Mouse (Mus musculus): ENCODE measurements around the gene Hsf2bp.
A peak's percentile ranks its signal among the peaks of the same experiment; 100 is the strongest.
"Not testable (repeated sequence)": the region's sequence is repeated elsewhere in the genome, so short reads cannot be mapped to it uniquely, and the experiment has no call there.

Hsf2bp gene

GRCm38 (mm10) chr17:32035609-32036508, at the start of gene Hsf2bp, which contains the start of gene Rrp1b:
Gene Hsf2bp (minus strand): TSS chr17:32036349.
Gene Rrp1b (plus strand): TSS chr17:32036100.
- peak; percentile 86 for DNase-seq (ENCODE audit: extremely low spot score, low spot score)

- no peak for DNase-seq (ENCODE audit: extremely low spot score, low spot score)
These were observed 47.2 kb upstream of the Hsf2bp start for GRCm38 (mm10) chr17:32083351-32083750.

GRCm38 (mm10) chr17:32075164-32075563, 39.0 kb upstream of the Hsf2bp start:
- DNase-seq (ENCODE audit: extremely low spot score, low spot score): peak; percentile 55

- no peak for DNase-seq (ENCODE audit: extremely low spot score, low spot score)
These were observed 38.5 kb upstream of the Hsf2bp start for GRCm38 (mm10) chr17:32074658-32075057.

- DNase-seq (ENCODE audit: extremely low spot score, low spot score): peak; percentile 90
These were observed 37.2 kb upstream of the Hsf2bp start for GRCm38 (mm10) chr17:32073359-32073758.

GRCm38 (mm10) chr17:32068810-32069209, 32.7 kb upstream of the Hsf2bp start:
- DNase-seq (ENCODE audit: extremely low spot score, low spot score): no peak

- no peak for DNase-seq (ENCODE audit: extremely low spot score, low spot score)
These were observed 32.2 kb upstream of the Hsf2bp start for GRCm38 (mm10) chr17:32068381-32068780.

- no peak for DNase-seq (ENCODE audit: extremely low spot score, low spot score)
These were observed 31.4 kb upstream of the Hsf2bp start for GRCm38 (mm10) chr17:32067541-32067940.

GRCm38 (mm10) chr17:32064762-32065161, 28.6 kb upstream of the Hsf2bp start:
- not testable (repeated sequence) for DNase-seq (ENCODE audit: extremely low spot score, low spot score)

GRCm38 (mm10) chr17:32063654-32064053, 27.5 kb upstream of the Hsf2bp start:
- DNase-seq (ENCODE audit: extremely low spot score, low spot score): no peak

- no peak for DNase-seq (ENCODE audit: extremely low spot score, low spot score)
These were observed 25.1 kb upstream of the Hsf2bp start for GRCm38 (mm10) chr17:32061219-32061618.

GRCm38 (mm10) chr17:32059084-32059483, 22.9 kb upstream of the Hsf2bp start:
- DNase-seq (ENCODE audit: extremely low spot score, low spot score): no peak

GRCm38 (mm10) chr17:32057843-32058242, 21.7 kb upstream of the Hsf2bp start:
- no peak for DNase-seq (ENCODE audit: extremely low spot score, low spot score)

- DNase-seq (ENCODE audit: extremely low spot score, low spot score): no peak
These were observed 17.5 kb upstream of the Hsf2bp start for GRCm38 (mm10) chr17:32053677-32054076.

GRCm38 (mm10) chr17:32052237-32053080, 16.3 kb upstream of the Hsf2bp start:
- DNase-seq (ENCODE audit: extremely low spot score, low spot score): no peak

GRCm38 (mm10) chr17:32050609-32051008, 14.5 kb upstream of the Hsf2bp start:
- DNase-seq (ENCODE audit: extremely low spot score, low spot score): no peak

GRCm38 (mm10) chr17:32049914-32050313, 13.8 kb upstream of the Hsf2bp start:
- DNase-seq (ENCODE audit: extremely low spot score, low spot score): no peak

GRCm38 (mm10) chr17:32048351-32048750, 12.2 kb upstream of the Hsf2bp start:
- DNase-seq (ENCODE audit: extremely low spot score, low spot score): no peak

GRCm38 (mm10) chr17:32046541-32046940, 10.4 kb upstream of the Hsf2bp start:
- DNase-seq (ENCODE audit: extremely low spot score, low spot score): no peak

GRCm38 (mm10) chr17:32040263-32040662, 4.1 kb upstream of the Hsf2bp start:
- no peak for DNase-seq (ENCODE audit: extremely low spot score, low spot score)

GRCm38 (mm10) chr17:32036509-32037438, 625 bp upstream of the Hsf2bp start:
- DNase-seq (ENCODE audit: extremely low spot score, low spot score): no peak
